Mouse (Mus musculus) urinary bladder, adult 2 months (tissue): ENCODE data around the gene Gpr50. TPM values are rescaled to one million over a fixed set of nuclear protein-coding genes. Genes with fewer than 3 reads are reported as not detected.

Source experiments
- DNase-seq: peaks from one replicate; pipeline ENCODE4 v3.0.0; 2022; ENCODE audit warnings: low spot score
- polyA plus RNA-seq: library from polyadenylated mRNA; depleted of rRNA; stranded (reverse); fragments of >200 nt; gene quantifications from 2 replicates; pipeline ENCODE4 v1.2.3, GENCODE M21; 2012; rRNA removed

The Gpr50 gene
- polyA plus RNA-seq: 0.04 and 0.18 TPM in 2 replicates

DNA sequence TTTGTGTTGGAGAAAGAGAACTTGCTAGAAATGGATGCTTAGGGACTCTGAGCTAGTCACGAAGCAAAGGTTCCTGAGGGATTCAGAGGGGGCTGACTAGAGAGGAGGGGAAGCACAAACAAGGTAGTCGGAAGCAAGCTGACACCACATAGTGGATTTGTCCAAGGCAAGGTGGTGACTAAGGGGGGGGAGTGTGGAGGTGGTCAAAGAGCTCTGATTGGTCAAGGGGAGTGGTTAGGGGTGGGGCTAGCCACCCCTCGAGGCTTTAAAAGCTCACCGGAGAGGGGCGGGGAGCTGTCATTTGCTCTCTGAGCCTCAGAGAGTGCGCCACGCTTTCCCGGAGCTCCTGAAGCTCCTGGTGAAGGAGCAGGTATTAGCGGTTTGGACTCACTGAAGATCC lies at the start of gene Gpr50:
Gene Gpr50, plus strand, starts transcription at position 294 of the 400 bp plus-strand sequence.
- DNase-seq: no peak

DNA sequence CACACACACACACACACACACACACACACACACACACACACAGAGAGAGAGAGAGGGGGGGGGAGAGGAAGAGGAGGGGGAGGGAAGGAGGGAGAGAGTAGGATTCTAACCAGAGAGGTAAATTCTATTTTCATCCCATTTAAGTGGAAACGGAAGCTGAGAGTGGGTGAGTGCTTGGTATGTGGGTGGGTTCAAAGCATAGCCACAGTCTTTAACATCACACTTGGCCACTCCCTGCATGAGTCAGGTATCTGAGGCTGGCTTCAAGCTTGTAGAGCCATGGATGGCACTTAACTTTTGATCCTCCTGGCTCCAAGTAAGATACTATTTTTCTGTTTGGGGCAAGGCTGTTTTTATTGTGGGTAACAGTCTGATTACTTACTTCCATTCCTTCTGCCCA lies 41.2 kb upstream of the Gpr50 start:
- no peak for DNase-seq

DNA sequence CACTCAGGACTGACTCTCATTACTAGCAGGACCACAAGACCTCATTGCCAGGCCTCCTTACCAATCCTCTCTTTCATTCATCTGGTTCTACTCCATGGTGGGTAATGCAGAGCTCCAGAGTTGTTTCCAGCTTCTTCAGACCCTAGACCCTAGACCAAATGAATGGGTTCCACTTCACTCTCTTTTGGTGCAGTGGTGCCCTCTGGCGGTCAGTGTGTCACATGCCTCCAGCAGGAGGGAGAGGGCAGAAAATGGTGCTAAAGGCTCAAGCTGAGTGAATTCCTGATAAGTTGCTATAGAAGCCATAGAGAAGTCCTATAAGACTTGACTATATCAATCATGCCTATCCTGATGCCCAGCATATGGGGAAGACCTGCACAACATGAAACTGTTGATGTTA lies 39.6 kb upstream of the Gpr50 start:
- DNase-seq: no peak

DNA sequence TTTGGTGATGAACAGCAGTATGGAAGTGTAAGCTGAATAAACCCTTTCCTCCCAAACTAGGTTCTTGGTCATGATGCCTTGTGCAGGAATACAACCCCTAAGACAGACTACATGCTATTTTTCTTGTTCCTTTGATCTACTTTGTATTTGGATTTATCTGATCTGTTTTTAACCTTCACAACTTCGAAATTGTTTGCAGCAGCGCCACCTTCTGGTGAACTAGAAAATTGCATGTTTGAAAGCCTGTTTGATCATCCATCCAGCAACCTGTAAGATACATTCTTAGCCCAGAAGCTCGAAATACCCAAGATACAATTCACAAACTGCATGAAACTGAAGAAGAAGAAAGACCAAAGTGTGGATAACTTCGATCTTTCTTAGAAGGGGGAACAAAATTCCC lies 35.2 kb upstream of the Gpr50 start:
- DNase-seq: no peak

DNA sequence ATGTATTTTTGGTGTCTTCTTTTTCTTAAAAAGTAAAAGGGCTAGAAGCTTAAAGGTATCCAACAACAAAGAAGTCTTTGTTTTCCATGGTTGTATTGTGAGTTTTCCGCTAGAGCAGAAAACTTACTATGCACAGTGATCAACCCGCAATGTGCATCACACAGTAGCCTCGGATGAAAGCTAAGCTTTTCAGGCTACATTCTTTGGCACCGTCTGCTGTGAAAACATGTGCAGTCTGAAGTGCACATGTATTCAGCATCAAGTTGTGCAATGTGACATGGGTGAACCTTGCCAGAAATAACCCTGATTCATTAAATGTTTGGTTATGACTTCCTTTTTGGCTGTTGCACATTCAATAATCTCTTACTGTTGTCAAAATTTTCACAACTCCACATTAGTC lies 32.8 kb upstream of the Gpr50 start:
- DNase-seq: no peak

DNA sequence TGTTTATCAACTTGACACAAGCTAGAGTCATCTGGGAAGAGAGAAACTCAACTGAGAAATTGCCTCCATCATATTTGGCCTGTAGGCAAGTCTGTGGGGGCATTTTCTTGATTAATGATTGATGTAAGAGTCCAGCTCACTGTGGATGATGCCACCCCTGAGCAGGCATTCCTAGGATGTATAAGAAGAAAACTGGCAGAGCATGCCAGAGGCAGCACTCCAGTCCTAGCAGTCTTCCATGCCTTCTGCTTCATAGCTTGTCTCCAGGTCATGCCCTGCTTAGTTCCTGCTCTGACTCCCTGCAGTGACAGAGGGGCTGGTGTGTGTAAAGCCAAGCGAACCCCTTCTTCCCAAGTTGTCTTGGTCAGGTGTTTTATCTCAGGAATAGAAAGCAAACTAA lies 32.3 kb upstream of the Gpr50 start:
- no peak for DNase-seq

DNA sequence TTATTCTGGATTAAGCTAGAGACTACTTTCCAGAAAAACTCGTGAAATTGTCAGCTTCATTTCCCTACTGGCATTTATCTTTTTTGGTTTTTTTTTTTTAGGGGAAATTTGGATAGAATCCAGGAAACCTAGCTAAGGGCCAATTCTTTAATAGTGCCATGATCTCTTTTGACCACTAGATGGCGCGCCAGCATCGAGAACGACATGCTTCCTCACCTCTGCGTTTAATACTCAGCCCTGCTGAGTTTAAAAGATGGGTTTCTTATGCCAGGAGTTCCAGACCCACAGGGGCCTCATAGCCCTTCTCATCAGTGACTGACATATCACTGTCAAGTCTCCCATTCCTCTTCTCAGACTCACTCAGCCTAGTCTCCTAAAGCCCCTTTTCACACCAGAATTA lies 15.5 kb upstream of the Gpr50 start:
- DNase-seq: no peak

DNA sequence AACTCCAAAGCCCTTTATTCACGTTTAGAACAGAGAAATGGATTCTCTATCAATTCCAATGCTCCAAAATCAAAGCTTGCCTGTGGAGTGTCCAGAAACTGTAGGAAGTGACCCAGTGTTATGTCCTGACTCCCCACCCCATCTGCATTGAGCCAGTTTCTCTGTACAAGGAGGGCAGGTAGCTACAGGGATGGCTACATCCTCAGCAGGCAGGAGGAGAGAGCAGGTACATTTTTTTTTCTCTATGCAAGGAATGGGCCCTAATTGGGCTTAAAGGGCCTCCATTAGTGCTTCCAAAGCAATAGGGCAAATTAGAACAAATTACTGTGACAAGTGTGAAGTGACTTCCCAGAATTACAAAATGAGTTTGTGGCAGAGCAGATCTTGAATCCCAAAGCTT lies 15.0 kb upstream of the Gpr50 start:
- no peak for DNase-seq

DNA sequence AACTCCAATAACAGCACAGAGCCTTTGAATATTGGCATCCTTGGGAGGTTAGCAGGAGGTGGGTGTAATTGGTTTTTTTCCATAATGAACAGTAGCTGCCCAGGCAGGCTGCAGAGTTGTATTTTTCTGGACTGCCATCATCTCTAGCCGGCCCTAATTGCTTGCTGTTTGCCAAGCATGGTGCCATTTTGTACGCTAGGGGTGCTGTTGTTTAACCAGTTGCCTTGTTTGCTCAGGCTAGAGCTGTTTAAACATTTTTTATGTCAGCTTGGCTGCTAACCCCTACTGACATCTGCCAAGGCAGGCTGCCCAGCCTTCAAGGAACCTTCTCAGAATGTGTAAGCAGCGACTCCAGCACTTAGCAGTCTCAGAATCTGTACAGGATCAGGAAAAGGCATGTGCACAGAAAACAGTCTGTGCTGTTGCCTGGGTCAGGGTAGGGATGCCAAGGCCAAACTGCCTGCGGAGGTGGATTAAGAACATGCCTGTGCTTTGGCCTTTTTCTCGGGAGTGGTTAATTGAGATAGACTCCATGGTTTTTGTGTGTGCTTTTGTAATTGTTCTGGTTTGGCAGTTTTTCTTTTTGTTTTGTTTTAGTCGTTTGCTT lies 14.5 kb upstream of the Gpr50 start:
- no peak for DNase-seq

DNA sequence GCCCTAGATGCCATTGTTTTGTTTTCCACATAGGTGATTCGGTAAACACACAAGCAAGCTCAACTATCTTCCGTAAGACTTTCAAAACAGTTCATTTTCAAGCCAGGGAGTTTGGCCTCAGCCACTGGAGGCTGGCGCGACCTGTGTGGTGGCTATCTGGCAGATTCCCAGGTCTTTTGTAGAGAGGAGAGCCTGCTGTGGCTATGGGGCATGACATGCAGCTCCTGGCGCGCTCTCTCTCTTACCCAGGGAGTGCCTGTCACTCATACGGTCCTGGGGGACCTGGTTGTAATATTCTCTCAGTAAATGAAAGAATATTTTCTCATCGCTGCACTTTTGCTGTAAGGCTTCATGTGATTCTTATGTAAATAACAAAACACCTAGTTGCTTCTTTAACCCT lies 13.5 kb upstream of the Gpr50 start:
- DNase-seq: no peak

DNA sequence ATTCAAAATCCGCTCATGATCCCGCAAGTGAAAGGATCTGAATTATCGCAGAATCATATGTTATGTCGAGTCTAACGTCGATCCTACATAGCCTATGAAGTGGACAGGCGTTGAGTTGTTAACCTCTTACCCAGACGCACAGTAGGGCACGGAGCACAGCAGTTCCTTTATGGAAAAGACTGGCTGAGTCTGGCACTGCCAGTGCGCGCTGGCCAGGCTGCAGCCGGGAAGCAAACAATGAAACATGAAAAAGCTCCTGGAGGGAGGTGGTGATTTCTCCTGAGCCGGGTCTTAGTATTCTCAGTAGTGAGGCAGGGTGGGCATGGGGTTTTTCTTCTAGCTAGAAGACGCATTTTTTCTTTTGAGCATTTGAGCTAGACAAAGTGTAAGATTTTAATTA lies 1.7 kb upstream of the Gpr50 start:
- DNase-seq: no peak

DNA sequence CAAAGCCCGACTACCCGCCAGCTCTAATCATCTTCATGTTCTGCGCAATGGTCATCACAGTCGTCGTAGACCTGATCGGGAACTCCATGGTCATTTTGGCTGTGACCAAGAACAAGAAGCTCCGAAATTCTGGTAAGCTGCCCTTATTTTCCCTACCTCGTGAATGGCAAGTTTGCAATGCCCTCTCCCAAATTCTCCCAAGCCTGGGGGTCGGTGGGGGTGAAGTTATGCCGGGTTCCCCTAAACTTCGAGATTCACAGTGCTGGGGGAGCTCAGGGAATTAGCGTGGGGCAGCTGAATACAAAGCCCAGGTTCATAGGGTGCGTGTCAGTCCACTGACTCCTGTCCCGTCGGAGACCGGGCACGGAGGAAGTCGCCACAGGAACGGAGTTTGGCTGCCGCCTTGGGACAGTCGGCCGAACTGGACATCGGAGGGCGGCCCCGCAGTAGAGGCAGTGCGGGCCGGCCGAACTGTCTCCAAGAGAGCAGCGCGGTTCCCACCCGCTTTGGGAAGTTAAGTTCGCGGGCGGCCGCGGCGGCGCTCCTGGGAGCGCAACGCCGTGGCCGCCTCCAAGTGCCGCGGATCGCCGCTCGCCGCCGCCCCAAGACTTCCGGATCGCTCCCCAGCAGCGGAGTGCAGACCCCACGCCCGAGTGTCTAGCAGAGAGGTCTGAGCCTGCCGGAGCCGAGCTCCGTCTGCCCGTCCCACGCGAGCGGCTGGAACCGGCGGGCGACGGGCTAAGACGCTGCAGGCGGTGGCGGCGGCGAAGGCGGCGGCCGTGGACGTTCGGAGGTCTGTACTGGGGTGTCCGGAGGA lies 612 bp downstream of the Gpr50 start:
- no peak for DNase-seq

DNA sequence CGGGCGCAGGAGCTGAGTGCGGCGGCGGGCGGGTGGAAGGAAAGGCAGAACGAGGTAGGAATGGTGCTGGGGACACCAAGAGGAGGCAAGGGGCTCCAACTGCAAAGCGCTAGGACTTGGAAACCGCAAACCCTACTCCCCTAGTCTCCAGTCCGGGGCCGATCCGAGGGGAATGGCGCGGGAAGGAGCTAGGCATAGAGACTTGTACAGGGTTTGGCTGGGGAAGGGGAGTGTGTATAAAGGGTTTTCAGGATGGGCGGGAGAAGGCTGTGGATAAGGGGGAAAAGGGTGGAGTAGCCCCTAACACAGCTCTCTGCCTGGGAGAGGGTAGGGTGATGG lies 1.2 kb downstream of the Gpr50 start:
- no peak for DNase-seq

DNA sequence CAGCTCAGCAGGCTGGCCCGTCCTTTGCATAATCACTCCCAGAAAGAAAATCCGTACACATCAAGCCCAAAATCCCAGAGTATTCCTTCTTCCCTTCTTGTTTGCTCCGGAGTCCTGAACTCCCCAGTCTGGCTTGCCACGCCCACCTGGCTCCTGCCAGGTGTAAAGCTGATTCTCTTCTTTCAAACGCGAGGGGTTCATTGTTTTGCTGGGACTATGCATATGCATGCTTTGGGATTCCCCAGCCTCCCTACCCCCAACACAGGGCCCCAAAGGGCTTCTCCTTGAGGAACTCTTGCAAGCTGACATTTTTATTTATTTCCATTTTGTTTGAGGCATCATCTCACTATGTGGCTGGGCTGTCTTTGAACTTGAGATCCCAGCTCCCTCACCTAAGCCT lies 6.8 kb downstream of the Gpr50 start:
- no peak for DNase-seq

DNA sequence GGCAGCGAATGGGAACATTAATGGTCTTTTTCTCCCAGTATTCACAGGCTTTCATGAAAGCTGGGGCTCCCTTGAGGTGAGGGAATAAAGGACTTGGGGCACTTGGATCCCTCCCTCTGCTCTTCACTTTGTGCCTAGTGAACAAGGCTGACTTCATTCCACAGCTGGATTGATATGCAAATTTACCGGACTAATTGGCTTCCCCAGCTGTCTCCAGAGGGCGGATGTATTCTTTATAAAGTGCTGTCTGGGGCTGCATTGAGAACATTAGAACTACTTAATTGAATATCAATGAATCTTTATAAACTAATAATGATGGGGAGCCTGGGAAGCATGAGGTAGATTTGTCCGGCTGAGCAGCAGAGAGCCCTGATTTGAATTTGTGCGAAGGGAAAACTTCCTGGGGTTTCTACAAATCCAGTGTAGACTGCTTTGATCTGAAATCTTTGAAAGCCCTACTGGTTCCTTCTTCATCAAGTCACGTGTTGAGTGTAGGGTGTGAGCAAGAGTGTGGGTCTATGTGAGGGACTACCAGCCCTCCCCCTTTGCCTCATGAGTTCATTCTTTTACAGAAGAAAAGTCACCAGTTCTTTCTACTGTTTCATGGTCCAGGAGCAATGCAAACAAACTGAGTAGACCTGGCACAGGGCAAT lies 37.5 kb downstream of the Gpr50 start:
- no peak for DNase-seq

Other genes starting within 250 kb of the Gpr50 start
- gene Cd99l2, start 170.8 kb upstream of the Gpr50 start, polyA plus RNA-seq: 41.5 and 50.6 TPM in 2 replicates
- gene Hmgb3, start 107.7 kb upstream of the Gpr50 start, polyA plus RNA-seq: 26.9 and 29.6 TPM in 2 replicates
- 14.2 and 15.2 TPM in 2 replicates for gene Vma21, start 152.3 kb downstream of the Gpr50 start, polyA plus RNA-seq